Mouse (Mus musculus) embryonic fibroblast, embryonic 13.5 days (primary cell): ENCODE results near the gene Rab11fip3.

Source experiments
- CTCF ChIP-seq: IDR thresholded peaks from 2 replicates; pipeline ENCODE4 v1.5.1; 2011; ENCODE audit warnings: mild to moderate bottlenecking, control low read depth, low read length, moderate library complexity, borderline replicate concordance; ENCODE audit not compliant: insufficient read depth
- POLR2A ChIP-seq: IDR thresholded peaks from 2 replicates; pipeline ENCODE4 v1.6.1; 2011; ENCODE audit warnings: low read depth, mild to moderate bottlenecking, control low read depth, low read length, moderate library complexity

GRCm38 (mm10) chr17:26031583-26031982, 37.8 kb downstream of the Rab11fip3 start:
- no peak for TF ChIP-seq CTCF
- no peak for TF ChIP-seq POLR2A
